Mouse (Mus musculus): Measurements from ENCODE around the gene Ppp1r9a.

DNA sequence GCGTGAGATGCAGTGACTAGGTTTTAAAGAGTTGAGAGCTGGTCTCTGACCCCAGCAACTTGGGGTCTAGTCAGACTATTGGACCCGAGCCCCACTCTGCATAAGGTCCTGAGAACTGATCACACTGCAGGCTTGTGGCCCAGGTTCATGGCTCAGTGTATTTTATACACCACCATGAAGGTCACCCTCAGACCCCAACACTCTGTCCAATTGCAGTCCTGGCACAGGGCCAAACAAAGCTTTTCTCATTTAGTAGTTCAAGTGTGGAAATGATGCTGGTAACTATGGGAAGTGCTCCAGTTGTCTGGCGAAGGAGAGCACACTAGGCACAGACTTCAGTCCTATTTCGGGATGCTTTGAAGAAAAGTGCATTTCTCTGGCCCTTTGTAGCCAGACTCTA lies 134.5 kb downstream of the Ppp1r9a start:
- TF ChIP-seq EP300 (IDR thresholded peaks at IDR 0.05; ENCODE audit: low read depth in 1 of 2, low read length in 2 of 2): no peak
- TF ChIP-seq MEF2A (IDR thresholded peaks at IDR 0.05; ENCODE audit: extremely low read depth, insufficient replicate concordance, low read depth, low read length, poor library complexity, severe bottlenecking): no peak
- TF ChIP-seq ETS1 (IDR thresholded peaks at IDR 0.05; ENCODE audit: low read depth, low read length): no peak
- TF ChIP-seq USF1 (IDR thresholded peaks at IDR 0.05; ENCODE audit: low read depth, low read length): no peak
- no peak for TF ChIP-seq CTCF (IDR thresholded peaks at IDR 0.05 in 2 of 3, conservative IDR thresholded peaks at IDR 0.05 in 1 of 3; ENCODE audit: control insufficient read depth in 1 of 3, insufficient read depth in 1 of 3, low read depth in 2 of 3, low read length in 3 of 3, poor library complexity in 1 of 3, severe bottlenecking in 1 of 3)
- no peak for TF ChIP-seq MAFK (IDR thresholded peaks at IDR 0.05; ENCODE audit: borderline replicate concordance, low read depth, low read length)
- TF ChIP-seq UBTF (IDR thresholded peaks at IDR 0.05; ENCODE audit: borderline replicate concordance, insufficient read depth, low read depth, low read length): no peak
